Mouse (Mus musculus): ENCODE measurements at regions not wholly inside any gene's neighbourhood (a gene's known extent, or its start where the extent isn't known, plus 50 kb on each side); places are given as distances from the start of the nearest gene placed in this dataset.

- peak; percentile 72 for DNase-seq (ENCODE audit: low spot score)
Observed at GRCm38 (mm10) chr11:19823461-19823895, 100.7 kb upstream of the Spred2 start.

GRCm38 (mm10) chr11:19826481-19827185 lies 97.5 kb upstream of the Spred2 start:
- no peak for DNase-seq (ENCODE audit: low spot score)

- no peak for DNase-seq (ENCODE audit: low spot score)
Observed at GRCm38 (mm10) chr11:19827996-19828395, 96.2 kb upstream of the Spred2 start.

- no peak for DNase-seq (ENCODE audit: low spot score)
Observed at GRCm38 (mm10) chr11:19828959-19829401, 95.2 kb upstream of the Spred2 start.

GRCm38 (mm10) chr11:19829564-19830279 lies 94.5 kb upstream of the Spred2 start:
- no peak for DNase-seq (ENCODE audit: low spot score)

GRCm38 (mm10) chr11:19830280-19831062 lies 93.7 kb upstream of the Spred2 start:
- peak; percentile 77 for DNase-seq (ENCODE audit: low spot score)

GRCm38 (mm10) chr11:19834561-19834960 lies 89.6 kb upstream of the Spred2 start:
- DNase-seq (ENCODE audit: low spot score) = no peak

- no peak for DNase-seq (ENCODE audit: low spot score)
Observed at GRCm38 (mm10) chr11:19835221-19835745, 88.9 kb upstream of the Spred2 start.

- no peak for DNase-seq (ENCODE audit: low spot score)
Observed at GRCm38 (mm10) chr11:19838932-19839331, 85.2 kb upstream of the Spred2 start.

GRCm38 (mm10) chr11:19843084-19843483 lies 81.1 kb upstream of the Spred2 start:
- no peak for DNase-seq (ENCODE audit: low spot score)

GRCm38 (mm10) chr11:19847910-19848309 lies 76.3 kb upstream of the Spred2 start:
- DNase-seq (ENCODE audit: low spot score) = no peak

- no peak for DNase-seq (ENCODE audit: low spot score)
Observed at GRCm38 (mm10) chr11:19848412-19848811, 75.8 kb upstream of the Spred2 start.

- no peak for DNase-seq (ENCODE audit: low spot score)
Observed at GRCm38 (mm10) chr11:19849347-19849811, 74.8 kb upstream of the Spred2 start.

- DNase-seq (ENCODE audit: low spot score) = no peak
Observed at GRCm38 (mm10) chr11:19849844-19850420, 74.2 kb upstream of the Spred2 start.

- no peak for DNase-seq (ENCODE audit: low spot score)
Observed at GRCm38 (mm10) chr11:19851022-19851615, 73.1 kb upstream of the Spred2 start.

- no peak for DNase-seq (ENCODE audit: low spot score)
Observed at GRCm38 (mm10) chr11:19861596-19861995, 62.6 kb upstream of the Spred2 start.

- no peak for DNase-seq (ENCODE audit: low spot score)
Observed at GRCm38 (mm10) chr11:19863327-19863726, 60.8 kb upstream of the Spred2 start.

GRCm38 (mm10) chr11:19866262-19866661 lies 57.9 kb upstream of the Spred2 start:
- no peak for DNase-seq (ENCODE audit: low spot score)

- DNase-seq (ENCODE audit: low spot score) = no peak
Observed at GRCm38 (mm10) chr11:19869671-19870070, 54.5 kb upstream of the Spred2 start.

- DNase-seq (ENCODE audit: low spot score) = no peak
Observed at GRCm38 (mm10) chr11:19870136-19870535, 54.0 kb upstream of the Spred2 start.

GRCm38 (mm10) chr11:19873796-19874195 lies 50.4 kb upstream of the Spred2 start:
- DNase-seq (ENCODE audit: low spot score) = no peak

All from gastrocnemius, adult 18-20 months (tissue).